Mouse (Mus musculus) mature B cell (primary cell): ENCODE data around the gene Pcnx4.
"Not testable (repeated sequence)": the region's sequence is repeated elsewhere in the genome, so short reads cannot be mapped to it uniquely, and the experiment has no call there.

Source experiments
- in situ Hi-C: fragments of 300-500 bp; cut with MboI; formaldehyde crosslinking; loops from 2 replicates; pipeline ENCODE4 v1.14.3; 2019

Gene Pcnx4

DNA sequence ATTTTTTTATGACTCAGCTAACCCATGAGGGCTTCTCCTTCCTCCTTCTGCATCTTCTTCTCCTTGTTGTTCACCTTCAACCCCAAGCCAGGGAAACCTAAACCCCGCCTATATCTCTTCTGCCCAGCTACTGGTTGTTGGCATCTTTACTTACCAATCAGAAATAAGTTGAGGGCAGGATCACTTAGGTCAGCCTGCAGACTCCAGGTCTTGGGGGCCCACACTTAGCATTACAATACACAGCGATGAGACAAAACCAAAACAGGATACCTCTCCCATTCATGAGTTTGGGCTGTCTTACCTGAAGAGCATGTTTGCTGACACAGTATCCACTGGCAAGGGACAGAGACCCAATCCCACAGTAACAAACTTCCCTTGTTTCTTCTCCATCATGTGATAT, 57.8 kb downstream of the Pcnx4 start:
- in situ Hi-C loops, result no loop called here

DNA sequence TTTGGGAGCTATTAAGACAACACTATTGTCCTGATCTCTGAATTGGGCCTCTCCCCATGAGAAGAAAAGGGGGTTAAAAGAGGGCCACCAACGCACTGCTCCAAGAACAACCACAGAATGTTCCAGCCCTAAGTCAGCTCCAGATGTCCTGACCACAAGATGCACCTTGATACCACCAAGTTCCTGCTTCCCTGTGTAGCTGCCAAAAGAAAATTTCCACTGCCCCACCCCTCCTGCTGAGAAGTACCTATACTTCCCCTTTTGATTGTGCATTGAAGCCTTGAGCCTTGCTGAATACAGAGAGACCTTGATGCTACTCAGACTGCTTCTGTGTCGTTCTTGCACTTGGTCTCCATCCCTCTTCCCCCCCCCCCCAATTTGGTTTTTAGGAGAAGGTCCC, 62.5 kb downstream of the Pcnx4 start:
- in situ Hi-C loops, result not testable (repeated sequence)

DNA sequence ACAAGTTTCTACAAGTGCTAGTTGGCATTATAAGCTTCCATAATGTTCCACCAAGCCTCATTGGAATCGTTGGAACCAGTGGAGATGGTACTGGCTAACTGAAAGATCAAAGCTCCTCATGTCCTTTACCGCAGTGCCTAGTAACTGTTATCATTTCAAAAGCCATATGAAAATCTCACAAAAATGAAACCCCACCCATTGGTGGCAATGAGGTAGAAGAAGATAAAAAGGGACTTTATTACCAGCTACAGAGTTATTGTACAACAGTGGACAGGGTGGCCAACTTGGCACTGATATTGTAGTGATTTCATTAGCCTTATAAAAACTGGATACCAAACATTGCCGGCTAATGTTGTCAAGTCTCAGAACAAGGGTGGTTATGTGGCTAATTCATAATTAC, 75.9 kb downstream of the Pcnx4 start:
- in situ Hi-C loops, result no loop called here

DNA sequence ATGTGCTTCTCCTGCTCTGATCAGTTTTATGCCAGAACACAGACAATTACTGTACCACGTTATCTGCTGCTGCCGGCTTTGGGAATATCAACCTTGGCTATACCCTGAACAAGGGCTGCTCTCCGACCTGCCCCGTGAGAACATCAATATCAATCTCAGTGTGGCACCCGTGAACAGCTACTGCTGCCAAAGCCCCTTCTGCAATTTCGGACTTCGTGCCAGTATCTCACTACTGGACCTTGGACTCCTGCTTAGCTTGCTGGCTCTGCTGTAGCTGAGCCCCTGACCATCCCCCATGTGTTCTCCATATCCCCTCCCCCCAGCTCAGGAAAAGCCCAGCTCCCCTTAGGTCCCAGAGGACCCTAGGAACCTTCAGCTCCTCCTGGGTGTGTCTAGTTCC, 84.7 kb downstream of the Pcnx4 start:
- in situ Hi-C loops, result no loop called here

DNA sequence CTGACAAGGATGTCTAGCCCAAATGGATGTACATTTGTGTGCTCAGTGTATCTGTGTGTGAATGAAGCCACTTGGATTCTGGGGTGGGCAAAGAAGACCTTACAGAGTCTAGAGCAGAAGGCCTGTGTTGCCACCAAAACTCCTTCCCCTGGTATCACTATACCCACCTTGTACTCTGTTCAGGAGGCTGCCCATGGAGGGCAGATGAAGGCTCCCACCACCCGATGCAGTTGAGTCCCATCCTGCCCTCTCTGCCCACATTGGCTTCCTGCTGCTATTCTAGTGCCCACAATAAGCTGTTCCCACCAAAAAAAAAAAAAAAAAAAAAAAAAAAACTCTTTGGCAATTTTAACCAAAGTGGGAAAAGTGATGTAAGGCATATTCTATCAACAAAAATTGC, 85.3 kb downstream of the Pcnx4 start:
- in situ Hi-C loops, result no loop called here

DNA sequence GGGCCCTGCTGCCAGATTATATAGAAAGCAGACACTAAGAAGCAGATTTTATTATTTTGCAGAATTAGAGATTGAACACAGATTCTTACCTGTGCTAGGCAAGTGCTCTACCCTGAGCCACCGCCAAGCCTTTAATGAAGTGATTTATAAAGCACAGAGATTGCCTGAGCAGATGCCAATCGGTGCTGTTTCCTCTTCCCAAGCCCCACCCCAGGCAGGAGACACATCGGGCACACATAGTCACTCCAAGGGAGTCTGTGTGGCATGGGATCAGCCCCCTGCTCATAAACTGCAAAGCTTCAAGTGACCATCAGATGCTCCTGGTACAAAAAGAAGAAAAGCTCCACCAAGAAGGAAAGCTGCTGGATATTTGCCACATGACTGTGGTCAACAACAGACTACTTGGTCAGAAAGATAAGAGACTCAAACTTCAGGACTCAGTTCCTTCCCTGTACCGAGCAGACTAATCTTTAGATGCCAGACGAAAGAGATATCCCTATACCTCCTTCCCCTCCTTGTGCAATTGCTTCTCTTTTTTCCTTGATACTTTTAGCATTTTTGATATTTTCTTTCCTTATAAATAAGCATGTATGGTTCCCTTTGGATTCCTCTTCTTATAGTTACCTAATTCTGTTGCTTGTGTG, 86.8 kb downstream of the Pcnx4 start:
- in situ Hi-C loops, result no loop called here

DNA sequence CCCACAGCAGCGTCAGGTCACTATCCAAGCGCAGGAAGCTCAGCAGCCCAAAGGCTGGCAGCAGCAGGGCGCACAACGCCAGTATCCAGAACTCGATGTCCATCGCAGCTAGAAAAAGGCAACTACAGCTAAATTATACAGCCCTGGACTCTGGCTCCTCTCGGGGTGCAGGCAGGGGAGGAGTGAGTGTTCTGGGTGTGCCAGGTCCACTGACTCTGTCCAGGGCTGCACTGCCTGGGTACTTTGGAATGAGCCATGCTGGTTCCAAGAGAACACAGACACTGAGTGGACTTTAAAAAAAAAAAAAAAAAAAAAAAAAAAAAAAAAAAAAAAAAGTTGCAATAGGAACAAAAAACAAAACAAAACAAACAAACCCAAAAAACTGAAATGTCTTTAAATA, 92.6 kb downstream of the Pcnx4 start:
- in situ Hi-C loops, result no loop called here
